Mouse (Mus musculus): Measurements from ENCODE around the gene Nol3.
"Not testable (repeated sequence)": the region's sequence is repeated elsewhere in the genome, so short reads cannot be mapped to it uniquely, and the experiment has no call there.

Gene Nol3

GRCm38 (mm10) chr8:105288958-105289732 is 13.2 kb downstream of the Nol3 start:
- DNase-seq (ENCODE audit: low read depth, low spot score), result peak; percentile 97

DNA sequence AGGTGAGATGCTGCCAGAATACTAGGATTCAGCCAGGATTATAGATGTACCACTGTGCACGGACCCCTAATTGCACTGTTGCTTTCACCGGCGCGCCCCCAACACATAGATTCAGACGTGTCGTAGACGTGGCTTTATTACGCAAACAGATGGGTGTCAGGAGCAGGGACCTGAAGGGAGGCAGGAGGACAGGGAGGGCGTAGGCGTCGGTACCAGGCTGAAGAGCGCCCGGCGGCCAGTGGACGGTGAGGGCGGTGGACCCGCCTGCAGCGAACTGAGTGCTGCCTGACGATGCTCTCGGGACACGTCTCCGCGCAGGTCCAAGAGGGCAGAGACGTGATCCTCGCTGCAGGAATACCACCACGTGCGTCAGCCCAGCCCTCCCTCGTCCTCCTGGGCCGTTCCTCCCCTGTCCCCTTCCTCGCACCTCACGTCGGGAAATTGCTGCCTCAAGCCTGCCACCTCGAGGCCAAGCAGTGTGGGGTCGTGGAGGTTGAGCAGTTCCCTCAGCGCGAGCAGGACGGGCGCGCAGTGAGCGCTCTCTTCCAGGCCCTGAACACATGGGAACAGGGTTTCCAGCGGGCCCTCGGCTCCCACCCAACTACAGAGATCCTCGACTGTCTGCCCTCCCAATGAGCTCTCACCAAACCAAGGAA is 14.0 kb downstream of the Nol3 start, which contains the start of gene 4931428F04Rik:
TSS of gene 4931428F04Rik (minus strand) at position 60 of the 656 bp plus-strand sequence.
- peak; percentile 75 for DNase-seq (ENCODE audit: low read depth, low spot score)

DNA sequence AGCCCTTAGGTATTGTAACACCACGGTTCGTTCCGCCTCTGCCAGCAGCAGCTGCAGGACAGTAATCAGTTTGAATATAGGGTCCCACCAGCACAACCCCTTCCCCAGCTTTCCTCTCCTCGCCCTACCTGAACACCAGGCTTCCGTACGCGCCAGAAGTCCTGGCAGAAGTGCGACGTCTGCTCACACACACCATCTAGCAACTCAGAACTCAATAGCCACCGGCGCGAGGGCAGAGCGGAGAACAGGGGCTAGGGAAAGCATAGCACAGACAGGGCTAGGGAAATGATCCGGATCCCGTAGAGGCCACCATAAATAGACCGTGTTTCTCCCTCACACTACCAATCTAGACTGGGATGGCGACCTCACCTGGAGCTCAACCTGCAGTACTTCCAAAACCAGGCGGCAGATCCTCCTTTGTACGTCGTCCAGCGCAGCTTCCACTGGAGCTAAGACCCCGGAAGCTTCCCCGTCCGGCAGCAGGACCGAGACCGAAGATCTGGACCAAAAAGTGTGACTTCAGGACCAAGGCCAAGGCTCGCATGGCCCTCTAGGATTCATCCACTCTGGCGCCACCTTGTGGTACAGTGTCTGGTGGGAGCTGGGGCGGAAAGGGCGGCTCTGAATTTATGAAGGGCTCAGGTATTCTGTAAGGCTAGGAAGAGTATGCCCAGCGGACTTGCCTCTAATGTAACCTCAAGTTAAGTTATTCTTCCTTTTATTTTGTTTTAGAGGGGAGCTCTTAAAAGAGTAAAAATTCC is 14.8 kb downstream of the Nol3 start:
- DNase-seq (ENCODE audit: low read depth, low spot score), result peak; percentile 94

- DNase-seq (ENCODE audit: low read depth, low spot score), result not testable (repeated sequence)
These were observed 15.4 kb downstream of the Nol3 start for GRCm38 (mm10) chr8:105291364-105291763.

GRCm38 (mm10) chr8:105291802-105292201 is 15.9 kb downstream of the Nol3 start:
- DNase-seq (ENCODE audit: low read depth, low spot score), result not testable (repeated sequence)

DNA sequence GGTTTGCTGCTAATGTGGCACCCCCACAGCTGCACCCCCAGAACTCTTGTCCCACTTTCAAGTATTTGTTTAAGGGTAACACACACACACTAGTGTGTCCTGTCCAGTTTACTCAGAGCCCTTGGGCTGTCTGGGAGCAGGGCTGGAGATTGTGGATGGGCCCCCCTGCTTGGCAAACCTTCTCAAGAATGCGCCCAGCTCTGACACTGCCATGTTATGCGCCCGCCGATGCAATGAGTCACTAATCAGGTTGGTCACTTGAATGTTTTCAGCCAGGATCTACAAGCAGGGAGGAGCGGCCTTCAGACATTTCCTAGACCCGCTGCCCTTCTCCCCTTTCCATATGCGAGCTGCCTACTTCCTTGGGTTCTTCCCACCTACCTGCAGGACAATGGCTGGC is 16.5 kb downstream of the Nol3 start:
- no peak for DNase-seq (ENCODE audit: low read depth, low spot score)

- no peak for DNase-seq (ENCODE audit: low read depth, low spot score)
These were observed 17.5 kb downstream of the Nol3 start for GRCm38 (mm10) chr8:105293405-105293804.

DNA sequence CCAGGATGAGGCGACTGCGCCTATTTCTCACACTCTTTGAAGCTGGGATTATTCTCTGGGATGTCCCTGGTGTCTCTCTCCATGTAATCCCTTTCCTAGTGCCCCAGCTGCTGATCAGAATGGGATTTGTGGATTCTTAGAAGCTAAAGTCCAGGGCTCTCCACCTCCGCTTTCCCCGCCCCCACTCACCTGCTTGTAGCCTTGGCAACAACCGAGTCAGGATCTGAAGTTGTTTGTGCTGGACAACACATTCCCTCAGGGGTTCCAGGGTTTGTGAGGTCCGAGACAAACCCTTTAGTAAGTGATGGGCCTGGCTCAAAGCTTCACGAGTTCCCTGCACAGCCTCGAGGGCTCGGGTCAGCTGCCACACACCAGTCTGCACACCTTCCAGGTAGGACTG is 18.8 kb downstream of the Nol3 start:
- DNase-seq (ENCODE audit: low read depth, low spot score), result no peak

DNA sequence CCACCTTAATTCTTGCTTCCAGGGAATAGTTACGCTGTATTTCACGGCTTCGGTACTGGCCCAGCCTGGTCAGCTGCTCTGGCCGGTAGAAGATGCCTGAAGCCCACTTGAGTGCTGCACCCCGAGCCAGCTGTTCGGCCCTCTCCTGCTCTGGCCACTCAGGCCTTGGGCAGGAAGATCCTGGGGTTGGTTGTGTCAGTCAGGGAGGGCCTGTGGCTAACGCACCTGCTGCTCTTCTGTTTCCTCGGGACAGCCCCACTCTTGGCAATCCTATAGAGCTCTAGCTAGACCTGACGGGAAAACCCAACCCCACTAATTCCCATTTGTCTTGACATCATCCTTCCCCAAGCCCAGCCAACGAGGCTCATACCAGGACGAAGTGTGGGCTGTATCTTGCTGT is 19.3 kb downstream of the Nol3 start:
- DNase-seq (ENCODE audit: low read depth, low spot score), result no peak

DNA sequence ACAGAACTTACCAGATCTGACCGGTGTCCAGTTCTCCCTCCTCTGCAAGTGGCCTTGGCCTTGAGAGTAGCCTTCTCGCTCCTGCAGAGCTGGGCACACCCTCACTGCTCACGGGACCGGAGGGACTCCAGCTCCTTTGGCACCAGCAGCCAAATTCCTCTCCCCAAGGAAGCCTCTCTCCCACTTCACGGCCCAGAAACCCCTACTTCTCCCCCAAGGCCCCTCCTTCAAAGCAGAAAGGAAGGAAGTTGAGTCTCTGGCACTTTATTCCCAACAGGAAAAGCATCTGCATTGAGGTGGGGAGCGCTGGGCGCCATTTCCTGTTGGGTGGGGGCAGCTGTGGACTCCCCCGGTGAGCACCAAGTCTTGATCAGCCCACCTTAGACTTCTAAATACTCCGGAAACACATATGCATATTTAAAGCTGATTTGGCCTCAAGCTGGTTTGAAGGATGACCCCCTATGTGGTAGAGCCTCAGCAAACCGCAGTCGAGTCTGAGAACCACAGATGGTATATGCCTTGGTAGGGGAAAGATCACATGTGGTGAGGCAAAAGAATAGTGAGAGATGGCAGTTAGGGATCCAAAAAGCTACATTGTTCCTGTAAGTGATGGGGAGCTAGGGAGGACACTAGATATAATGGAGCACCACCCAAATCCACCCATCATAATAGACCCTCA is 20.1 kb downstream of the Nol3 start, which contains the start of gene Exoc3l:
TSS of gene Exoc3l (minus strand) at position 207 of the 679 bp plus-strand sequence.
- no peak for DNase-seq (ENCODE audit: low read depth, low spot score)

DNA sequence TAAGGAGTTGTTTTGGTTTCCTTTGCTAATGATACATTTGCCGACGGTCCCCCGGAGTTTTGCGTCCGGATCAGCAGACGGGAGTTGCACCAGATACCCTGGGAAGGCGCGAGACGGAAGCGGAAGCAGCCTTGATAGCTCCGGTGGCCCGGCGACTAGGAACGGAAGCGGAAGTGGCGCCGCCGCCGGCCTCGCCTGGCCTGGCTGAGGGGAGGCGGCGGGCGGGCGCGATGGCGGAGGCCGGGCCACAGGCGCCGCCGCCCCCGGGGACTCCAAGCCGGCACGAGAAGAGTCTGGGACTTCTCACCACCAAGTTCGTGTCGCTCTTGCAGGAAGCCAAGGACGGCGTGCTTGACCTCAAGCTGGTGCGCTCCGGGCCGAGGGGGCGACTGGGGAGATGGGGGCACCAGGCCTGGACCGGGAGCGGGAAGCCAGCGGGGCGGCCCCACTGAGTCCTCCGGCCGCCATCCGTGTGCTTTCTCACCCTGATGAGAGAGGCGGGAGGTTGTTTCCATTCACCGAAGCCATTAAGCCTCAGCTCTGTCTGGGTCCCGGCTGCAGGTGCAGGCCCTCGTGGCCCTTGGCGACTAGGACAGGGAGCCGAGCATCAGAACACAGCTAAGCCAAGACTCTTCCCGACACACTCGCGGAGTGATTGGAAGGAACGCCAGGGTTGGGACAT is 21.7 kb downstream of the Nol3 start, which contains the start of gene E2f4:
TSS of gene E2f4 (plus strand) at position 153 of the 682 bp plus-strand sequence.
- DNase-seq (ENCODE audit: low read depth, low spot score), result peak; percentile 92

DNA sequence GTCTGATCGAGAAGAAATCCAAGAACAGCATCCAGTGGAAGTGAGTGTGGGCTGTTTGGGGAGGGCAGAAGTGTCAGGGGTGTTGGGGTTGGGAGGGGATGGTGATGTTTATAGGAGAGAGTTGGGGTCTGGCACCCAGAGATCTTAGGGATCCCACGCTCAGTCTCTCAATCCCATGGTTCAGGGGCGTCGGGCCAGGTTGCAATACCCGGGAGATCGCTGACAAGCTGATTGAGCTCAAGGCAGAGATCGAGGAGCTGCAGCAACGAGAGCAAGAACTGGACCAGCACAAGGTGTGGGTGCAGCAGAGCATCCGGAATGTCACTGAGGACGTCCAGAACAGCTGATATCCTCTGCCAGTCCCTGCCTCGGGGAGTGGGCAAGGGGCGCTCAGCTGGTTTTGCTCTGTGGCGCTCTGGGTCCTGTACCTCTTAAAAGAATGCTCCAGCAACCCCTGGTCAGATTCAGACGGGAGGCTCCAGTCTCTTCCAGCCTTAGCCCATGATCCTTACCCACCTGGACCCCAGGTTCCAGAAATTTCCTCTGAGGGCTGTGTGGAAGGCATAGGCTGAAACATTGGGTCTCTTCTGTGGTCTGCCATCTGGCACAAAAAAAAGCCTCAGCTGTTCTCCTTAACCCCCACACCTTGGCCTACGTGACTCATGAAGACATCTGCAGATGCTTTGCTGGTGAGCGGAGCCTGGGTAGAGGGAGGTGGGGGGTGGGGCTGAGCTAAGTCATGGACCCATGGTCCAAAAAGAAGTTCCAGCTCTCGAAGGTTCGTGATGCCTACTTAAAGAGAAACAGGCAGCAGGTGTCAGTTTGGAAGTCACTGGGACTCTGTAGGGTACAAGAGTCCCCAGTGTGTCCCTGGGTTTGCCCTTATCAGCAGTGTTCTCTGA is 22.7 kb downstream of the Nol3 start:
- DNase-seq (ENCODE audit: low read depth, low spot score), result no peak

- no peak for DNase-seq (ENCODE audit: low read depth, low spot score)
These were observed 24.0 kb downstream of the Nol3 start for GRCm38 (mm10) chr8:105299962-105300361.

DNA sequence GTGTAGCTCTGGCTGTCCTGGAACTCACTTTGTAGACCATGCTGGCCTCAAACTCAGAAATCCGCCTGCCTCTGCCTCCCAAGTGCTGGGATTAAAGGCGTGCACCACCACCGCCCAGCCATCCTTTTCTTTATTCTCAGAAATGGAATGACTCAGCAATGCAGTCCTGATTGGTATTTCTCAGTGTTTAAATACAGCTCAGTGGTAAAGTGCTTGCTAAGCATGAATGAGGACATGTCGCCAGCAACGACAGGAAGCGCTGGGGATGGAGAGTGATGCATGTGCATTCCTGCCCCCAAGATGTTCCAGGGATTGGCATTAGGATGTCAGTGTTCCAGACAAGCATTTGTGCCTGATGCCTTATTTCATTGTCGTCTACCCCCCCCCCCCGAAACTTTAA is 27.5 kb downstream of the Nol3 start:
- no peak for DNase-seq (ENCODE audit: low read depth, low spot score)

GRCm38 (mm10) chr8:105303874-105304273 is 27.9 kb downstream of the Nol3 start:
- no peak for DNase-seq (ENCODE audit: low read depth, low spot score)

- DNase-seq (ENCODE audit: low read depth, low spot score), result peak; percentile 55
These were observed 28.6 kb downstream of the Nol3 start for GRCm38 (mm10) chr8:105304325-105305210.

- DNase-seq (ENCODE audit: low read depth, low spot score), result peak; percentile 68
These were observed 29.5 kb downstream of the Nol3 start, which contains the start of gene Elmo3 for GRCm38 (mm10) chr8:105305211-105306145. Gene Elmo3, plus strand, starts transcription at chr8:105305601.
